Mouse (Mus musculus): ENCODE data around the gene Tmem11.

- no peak for TF ChIP-seq GATA1 (IDR thresholded peaks at IDR 0.05; ENCODE audit: borderline replicate concordance, low read length)
- TF ChIP-seq FLI1 (IDR thresholded peaks at IDR 0.05; ENCODE audit: low read length) = no peak
Observed at GRCm38 (mm10) chr11:60827241-60827945, 51.7 kb downstream of the Tmem11 start.

Data from megakaryocyte, embryonic 14.5 days (primary cell).